Mouse (Mus musculus) stomach, postnatal 0 days (tissue): Measurements from ENCODE around the gene Shisa6.

Experiments used
- CTCF ChIP-seq: IDR thresholded peaks from 2 replicates; pipeline ENCODE4 v1.5.1; 2016; ENCODE audit warnings: antibody characterized with exemption, low read depth, mild to moderate bottlenecking, moderate library complexity
- EP300 ChIP-seq: optimal IDR thresholded peaks from 2 replicates; pipeline ENCODE3; 2016; ENCODE audit warnings: antibody characterized with exemption

DNA sequence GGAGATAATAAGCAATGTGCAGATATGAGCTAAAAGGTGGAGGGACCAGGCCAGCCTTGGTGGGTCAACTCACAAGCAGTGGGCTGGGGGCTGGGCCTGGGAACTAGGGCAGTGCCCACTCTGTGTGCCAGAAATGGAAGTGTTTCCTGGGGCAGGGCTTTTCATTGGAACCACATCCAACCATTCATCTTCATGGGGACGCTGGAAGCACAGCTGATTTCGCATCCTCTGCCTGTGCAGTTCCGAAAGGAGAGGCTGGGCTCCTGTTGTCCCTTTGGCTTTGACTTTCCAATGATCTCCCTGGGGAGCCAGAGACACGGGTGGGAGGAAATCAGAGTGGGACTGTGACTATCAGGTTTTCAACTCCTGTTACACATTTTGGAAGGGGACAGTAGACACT, 1.5 kb downstream of the Shisa6 start:
- TF ChIP-seq CTCF (no peak), EP300 (no peak)
